Mouse (Mus musculus) heart, postnatal 36 days (tissue): ENCODE data around the gene Map1a. TPM values are rescaled to one million over a fixed set of nuclear protein-coding genes. Genes with fewer than 3 reads are reported as not detected.

Source experiments
- DNase-seq, 2 experiments: peaks; one replicate each; pipeline ENCODE4 v3.0.0; 2021 to 2022
- intact Hi-C: fragments of 180-260 bp; cut with DNase I; formaldehyde crosslinking; loops from one replicate; pipeline ENCODE4 v1.15.1; 2025
- total RNA-seq, 2 experiments: library from RNA; stranded (reverse); gene quantifications; 2 replicates each; pipeline ENCODE4 v1.2.3; 2021

Gene Map1a
- total RNA-seq, result 1 to 10 TPM; 3.9 to 4.4 TPM

GRCm38 (mm10) chr2:121288901-121289729, at the start of gene Map1a:
TSS of gene Map1a (plus strand) at chr2:121289600.
- peak; percentile 85 to 86 for DNase-seq
- intact Hi-C loops, result no loop called here

- intact Hi-C loops, result no loop called here
- no peak for DNase-seq
Measured at GRCm38 (mm10) chr2:121244099-121244498, 45.3 kb upstream of the Map1a start.

GRCm38 (mm10) chr2:121249758-121250157, 39.6 kb upstream of the Map1a start:
- intact Hi-C loops, result no loop called here
- DNase-seq, result no peak

- intact Hi-C loops, result no loop called here
- no peak for DNase-seq
Measured at GRCm38 (mm10) chr2:121268446-121268845, 21.0 kb upstream of the Map1a start.

- intact Hi-C loops, result loop anchor here (5.0 kb wide), 1 partner anchor 87 kb away; the partner anchor contains the start of genes Ckmt1 and Ppip5k1
- DNase-seq, result no peak
Measured at GRCm38 (mm10) chr2:121270521-121271235, 18.7 kb upstream of the Map1a start.

GRCm38 (mm10) chr2:121271236-121271927, 18.0 kb upstream of the Map1a start, which contains the start of gene Trp53bp1:
TSS of gene Trp53bp1 (minus strand) at chr2:121271407.
- peak; percentile 95 to 96 for DNase-seq
- intact Hi-C loops, result loop anchor here (5.0 kb wide), 1 partner anchor 86 kb away; the partner anchor contains the start of genes Ckmt1 and Ppip5k1

- intact Hi-C loops, result loop anchor here (5.0 kb wide), 1 partner anchor 85 kb away; the partner anchor contains the start of genes Ckmt1 and Ppip5k1
- DNase-seq, result no peak
Measured at GRCm38 (mm10) chr2:121271928-121272516, 17.4 kb upstream of the Map1a start.

GRCm38 (mm10) chr2:121287850-121288249, 1.6 kb upstream of the Map1a start:
- no peak for DNase-seq
- intact Hi-C loops, result no loop called here

GRCm38 (mm10) chr2:121289730-121290540, 535 bp downstream of the Map1a start:
- intact Hi-C loops, result no loop called here
- DNase-seq, result no peak

GRCm38 (mm10) chr2:121292316-121293013, 3.1 kb downstream of the Map1a start:
- DNase-seq, result no peak
- intact Hi-C loops, result no loop called here

GRCm38 (mm10) chr2:121294182-121294581, 4.8 kb downstream of the Map1a start:
- peak; percentile 47 to 63 for DNase-seq
- intact Hi-C loops, result no loop called here

- DNase-seq, result peak; percentile 49 to 56
- intact Hi-C loops, result no loop called here
Measured at GRCm38 (mm10) chr2:121294753-121295607, 5.6 kb downstream of the Map1a start.

GRCm38 (mm10) chr2:121295608-121296571, 6.5 kb downstream of the Map1a start:
- DNase-seq, result peak in 1 of 2 experiments; percentile 46
- intact Hi-C loops, result no loop called here

GRCm38 (mm10) chr2:121296754-121297231, 7.4 kb downstream of the Map1a start:
- DNase-seq, result no peak
- intact Hi-C loops, result no loop called here

GRCm38 (mm10) chr2:121297701-121298100, 8.3 kb downstream of the Map1a start:
- intact Hi-C loops, result no loop called here
- DNase-seq, result no peak

GRCm38 (mm10) chr2:121298131-121298530, 8.7 kb downstream of the Map1a start:
- intact Hi-C loops, result no loop called here
- DNase-seq, result no peak

GRCm38 (mm10) chr2:121299471-121299870, 10.1 kb downstream of the Map1a start:
- no peak for DNase-seq
- intact Hi-C loops, result no loop called here
